Mouse (Mus musculus) testis, postnatal 10 days (tissue): Measurements from ENCODE around the gene Smok3b.

Experiments used
- DNase-seq: peaks from one replicate; pipeline ENCODE4 v3.0.0; 2021; ENCODE audit warnings: low spot score

Gene Smok3b

GRCm38 (mm10) chr5:138085421-138085911 lies 64.2 kb downstream of the Smok3b start:
- no peak for DNase-seq

GRCm38 (mm10) chr5:138086842-138087241 lies 65.6 kb downstream of the Smok3b start:
- no peak for DNase-seq

- no peak for DNase-seq
These were observed 67.1 kb downstream of the Smok3b start for GRCm38 (mm10) chr5:138088366-138088765.

- no peak for DNase-seq
These were observed 67.9 kb downstream of the Smok3b start for GRCm38 (mm10) chr5:138089108-138089551.

- no peak for DNase-seq
These were observed 69.0 kb downstream of the Smok3b start for GRCm38 (mm10) chr5:138090271-138090670.

GRCm38 (mm10) chr5:138090737-138091136 lies 69.5 kb downstream of the Smok3b start:
- DNase-seq, result no peak

GRCm38 (mm10) chr5:138092771-138093170 lies 71.5 kb downstream of the Smok3b start:
- no peak for DNase-seq

GRCm38 (mm10) chr5:138094474-138094873 lies 73.2 kb downstream of the Smok3b start:
- no peak for DNase-seq
